Mouse (Mus musculus) olfactory bulb, adult 2 months (tissue): Measurements from ENCODE around the gene Naxd. TPM values are rescaled to one million over a fixed set of nuclear protein-coding genes. Genes with fewer than 3 reads are reported as not detected.

Experiments
- H3K27ac ChIP-seq: fragments of 200-500 bp; 2 replicates; pipeline ENCODE4 v1.5.1; 2012; ENCODE audit warnings: low read depth, low read length; ENCODE audit not compliant: insufficient read depth
- H3K4me1 ChIP-seq: fragments of 200-500 bp; 2 replicates; pipeline ENCODE4 v1.6.1; 2012; ENCODE audit warnings: low read length; ENCODE audit not compliant: control insufficient read depth, insufficient read depth
- H3K4me3 ChIP-seq: fragments of 200-500 bp; 2 replicates; pipeline ENCODE4 v1.5.1; 2012; ENCODE audit warnings: mild to moderate bottlenecking, low read depth, low read length, moderate library complexity; ENCODE audit not compliant: insufficient read depth
- CTCF ChIP-seq: fragments of 200-500 bp; IDR thresholded peaks from 2 replicates; pipeline ENCODE4 v1.5.1; 2012; ENCODE audit warnings: low read depth, mild to moderate bottlenecking, low read length, moderate library complexity; ENCODE audit not compliant: insufficient read depth
- POLR2A ChIP-seq: fragments of 200-500 bp; IDR thresholded peaks from 2 replicates; pipeline ENCODE4 v1.6.1; 2012; ENCODE audit warnings: mild to moderate bottlenecking, low read depth, low read length, moderate library complexity; ENCODE audit not compliant: insufficient read depth
- WGBS: fragments of 180-500 bp; shearing (Covaris S2); methylation state at CpG from one replicate; pipeline ENCODE4 v1.1.7; 2018; 5-methylcytosine and 5-hydroxymethylcytosine counted together
- polyA plus RNA-seq: library from polyadenylated mRNA; stranded (reverse); fragments of >200 nt; gene quantifications from 2 replicates; pipeline ENCODE4 v1.2.4, GENCODE M21; 2012; ENCODE audit warnings: low replicate concordance; ENCODE audit not compliant: missing spikeins, insufficient read depth, insufficient read length

Naxd gene
- polyA plus RNA-seq, 1 experiment, result not detected

DNA sequence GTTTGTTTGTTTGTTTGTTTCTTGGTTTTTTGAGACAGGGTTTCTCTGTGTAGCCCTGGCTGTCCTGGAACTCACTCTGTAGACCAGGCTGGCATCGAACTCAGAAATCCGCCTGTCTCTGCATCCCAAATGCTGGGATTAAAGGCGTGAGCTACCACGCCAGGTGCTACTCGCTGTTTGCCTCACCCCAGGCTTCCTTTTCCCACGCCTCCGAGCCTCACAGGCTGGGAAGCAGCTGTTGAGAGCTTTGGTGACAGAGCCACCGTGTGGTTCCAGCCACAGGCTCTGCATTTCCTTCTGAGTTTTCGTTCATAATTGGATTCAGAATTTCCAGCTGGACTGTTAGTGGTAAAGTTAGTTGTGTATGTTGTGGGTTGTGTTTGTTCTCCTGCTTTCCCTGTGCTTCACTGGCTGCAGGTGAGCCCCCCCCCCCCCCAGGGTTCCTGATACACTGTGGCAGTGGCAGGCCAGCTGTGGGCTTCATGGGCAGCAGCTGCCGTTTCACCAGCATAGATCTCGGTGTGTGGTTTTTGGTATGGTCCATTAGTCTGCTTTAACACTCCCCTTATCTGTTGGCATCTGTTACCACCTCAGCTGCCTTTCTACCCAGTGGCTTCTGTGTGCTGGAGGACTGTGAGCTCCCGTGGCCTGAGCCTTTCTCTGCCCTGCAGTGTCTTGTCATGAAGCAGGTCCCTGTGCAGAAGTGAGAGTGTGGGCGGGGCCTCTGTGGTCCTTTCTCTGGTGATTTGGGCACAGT, 6.3 kb downstream of the Naxd start:
- Histone ChIP-seq H3K4me3 (no peak overlapping the region), H3K4me1 (peaks cover 20% of the 10 kb centered on the region), H3K27ac (no peak overlapping the region)
- WGBS, result 77% methylated on average over 13 of the region's 13 CpGs
- TF ChIP-seq POLR2A (no peak), CTCF (no peak)

DNA sequence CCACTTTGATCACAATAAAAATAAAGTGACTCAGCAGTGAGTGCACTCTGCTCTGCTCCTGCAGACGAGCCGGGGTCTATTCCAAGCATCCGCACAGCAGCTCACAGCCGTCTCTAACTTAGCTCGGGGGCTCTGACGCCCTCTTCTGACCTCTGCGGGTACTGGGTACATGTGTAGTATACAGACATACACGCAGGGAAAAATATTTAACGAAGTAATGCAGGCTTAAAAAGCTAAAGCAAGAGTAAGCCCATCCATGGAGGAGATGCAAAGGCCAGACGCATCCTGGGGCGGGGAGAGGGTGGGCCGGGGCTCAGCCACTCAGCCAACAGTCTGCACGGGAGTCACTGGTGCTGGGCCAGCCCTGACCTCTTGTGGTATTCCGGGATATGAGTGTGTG, 8.8 kb downstream of the Naxd start:
- 73% methylated on average over 14 of the region's 14 CpGs for WGBS
- TF ChIP-seq CTCF (no peak), POLR2A (no peak)
- Histone ChIP-seq H3K27ac (no peak overlapping the region), H3K4me3 (no peak overlapping the region), H3K4me1 (peaks cover 11% of the 10 kb centered on the region)

DNA sequence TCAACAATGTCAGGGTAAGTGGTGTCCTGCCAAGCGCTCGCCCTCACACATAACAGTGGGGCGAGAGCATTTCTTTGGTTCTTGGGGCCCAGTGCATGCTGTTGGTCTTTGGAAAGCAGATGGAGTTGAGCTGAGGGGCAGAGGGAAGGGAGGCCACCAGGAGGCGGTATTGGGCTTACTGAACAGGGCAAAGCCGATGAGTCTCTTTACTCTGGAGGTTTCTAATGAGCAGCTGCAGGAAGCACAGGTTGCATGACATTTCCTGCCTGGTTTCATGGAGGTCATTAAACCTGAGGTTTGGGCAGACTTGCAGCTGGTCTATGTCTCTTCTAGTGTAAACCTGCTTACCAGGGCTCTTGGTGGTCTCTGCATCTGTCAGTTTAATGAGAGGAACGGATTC, 9.5 kb downstream of the Naxd start:
- TF ChIP-seq CTCF (no peak), POLR2A (no peak)
- Histone ChIP-seq H3K27ac (no peak overlapping the region), H3K4me3 (no peak overlapping the region), H3K4me1 (peaks cover 16% of the 10 kb centered on the region)
- whole genome bisulfite sequencing, result 67% methylated on average over 6 of the region's 6 CpGs

DNA sequence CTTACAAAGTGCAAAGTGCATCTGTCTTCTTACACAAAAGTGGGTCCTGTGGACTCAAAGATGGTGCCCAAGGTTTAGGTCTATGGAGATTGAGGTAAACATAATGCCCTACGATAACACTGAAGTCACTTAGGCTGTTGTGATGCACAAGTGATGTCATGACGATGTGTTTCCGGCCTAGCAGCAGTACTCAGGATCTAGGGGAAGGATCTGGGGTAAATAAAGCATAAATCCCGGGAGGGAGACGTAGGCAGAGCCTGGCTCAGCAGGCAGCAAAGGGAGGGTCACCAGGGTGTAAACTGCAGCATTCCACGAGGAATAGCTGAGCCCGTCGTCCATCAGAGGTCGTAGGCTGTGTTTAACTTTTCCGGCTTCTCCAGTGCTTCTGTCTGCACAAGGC, 11.6 kb downstream of the Naxd start:
- WGBS, result 86% methylated on average over 10 of the region's 10 CpGs
- peaks cover 16% of the 10 kb centered on the region for H3K4me1 ChIP-seq
- H3K4me3 ChIP-seq, result no peak overlapping the region
- no peak for TF ChIP-seq CTCF
- TF ChIP-seq POLR2A, result no peak
- H3K27ac ChIP-seq, result no peak overlapping the region

DNA sequence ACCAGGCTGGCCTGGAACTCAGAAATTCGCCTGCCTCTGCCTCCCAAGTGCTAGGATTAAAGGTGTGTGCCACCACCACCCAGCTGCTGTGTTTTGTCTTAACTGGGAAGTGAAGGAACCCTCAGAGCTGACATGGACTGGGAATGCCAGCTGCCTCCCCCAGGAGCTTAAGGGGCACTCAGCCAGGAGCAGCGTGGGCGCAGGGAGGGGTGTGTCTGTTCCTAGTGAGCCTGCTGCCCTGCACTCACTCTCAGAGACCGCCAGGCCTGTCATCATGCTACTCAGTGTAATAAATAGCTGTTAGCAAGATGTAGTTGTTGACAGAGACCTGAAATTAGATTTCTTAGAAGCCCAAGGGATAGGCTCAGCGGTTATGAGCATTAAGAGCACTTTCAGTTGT, 13.7 kb downstream of the Naxd start:
- 56% methylated on average over 5 of the region's 5 CpGs for WGBS

DNA sequence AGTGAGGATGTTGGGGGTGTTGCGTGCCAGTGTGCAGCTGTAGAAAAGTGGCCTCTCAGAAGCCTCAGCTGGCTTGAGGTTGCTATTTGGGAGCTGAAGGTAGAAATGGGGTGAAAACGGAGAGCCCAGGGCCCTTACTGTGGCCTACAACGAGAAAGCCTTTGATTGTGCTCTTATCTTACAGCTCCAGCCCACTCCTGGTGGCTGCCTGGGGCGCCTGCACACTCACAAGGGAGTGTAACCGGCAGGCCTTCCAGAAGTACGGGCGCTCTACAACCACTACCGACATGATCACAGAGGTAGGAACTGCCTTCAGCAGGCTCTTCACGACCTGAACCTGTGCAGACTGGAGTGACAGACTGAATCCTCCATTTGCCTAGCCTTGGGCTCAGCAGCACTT, 15.4 kb downstream of the Naxd start:
- 92% methylated on average over 9 of the region's 9 CpGs for WGBS
- TF ChIP-seq CTCF, result no peak
- no peak for TF ChIP-seq POLR2A
- peaks cover 7% of the 10 kb centered on the region; the same call in 1 of the 2 replicates for H3K4me1 ChIP-seq
- H3K4me3 ChIP-seq, result no peak overlapping the region
- H3K27ac ChIP-seq, result no peak overlapping the region

More for the DNA sequence above, 13.7 kb downstream of the Naxd start:
- H3K4me1 ChIP-seq, result peaks cover 10% of the 10 kb centered on the region
- TF ChIP-seq POLR2A (no peak), CTCF (no peak)
- H3K4me3 ChIP-seq, result no peak overlapping the region
- no peak overlapping the region for H3K27ac ChIP-seq

DNA sequence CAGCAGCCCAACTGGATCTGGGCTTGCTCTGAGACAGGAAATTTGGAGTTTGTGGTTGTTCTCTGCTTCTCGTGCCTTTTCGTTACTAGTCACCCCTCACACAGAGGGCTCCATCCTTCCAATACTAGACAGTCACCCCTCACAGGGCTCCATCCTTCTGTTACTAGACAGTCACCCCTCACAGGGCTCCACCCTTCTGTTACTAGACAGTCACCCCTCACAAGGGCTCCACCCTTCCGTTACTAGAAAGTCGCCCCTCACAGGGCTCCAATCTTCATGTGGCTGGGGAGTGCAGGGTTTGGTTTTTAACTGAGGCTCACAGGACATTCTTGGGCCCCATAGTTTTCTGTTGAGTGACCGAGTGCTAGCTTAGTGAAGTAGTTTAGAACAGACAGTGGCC, 15.9 kb downstream of the Naxd start:
- no peak overlapping the region for H3K4me3 ChIP-seq
- H3K4me1 ChIP-seq, result peaks cover 5% of the 10 kb centered on the region; the same call in 1 of the 2 replicates
- 90% methylated on average over 5 of the region's 5 CpGs for WGBS
- no peak overlapping the region for H3K27ac ChIP-seq
- TF ChIP-seq POLR2A (no peak), CTCF (no peak)

DNA sequence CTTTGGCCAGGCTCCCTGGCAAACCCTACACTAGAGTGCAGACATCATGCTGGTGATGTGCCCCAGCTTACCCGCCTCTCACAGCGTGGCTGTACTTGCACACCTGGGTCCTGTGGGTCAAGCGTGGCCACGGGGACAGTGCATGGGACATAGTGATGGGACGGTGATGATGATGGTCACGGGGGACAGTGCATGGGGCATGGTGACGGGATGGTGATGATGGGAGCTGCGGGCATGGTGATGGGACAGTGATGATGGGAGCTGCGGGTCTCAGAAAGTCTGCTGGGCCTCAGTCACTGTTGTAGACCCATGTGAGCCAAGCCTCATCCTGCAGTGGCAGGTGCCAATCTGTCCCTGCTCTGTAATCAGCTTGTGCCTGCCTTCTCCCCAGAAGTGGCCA, 19.0 kb downstream of the Naxd start:
- Histone ChIP-seq H3K4me3 (no peak overlapping the region), H3K27ac (no peak overlapping the region), H3K4me1 (peaks cover 5% of the 10 kb centered on the region; the same call in 1 of the 2 replicates)
- TF ChIP-seq CTCF, result no peak
- TF ChIP-seq POLR2A, result no peak
- WGBS, result 94% methylated on average over 9 of the region's 9 CpGs

DNA sequence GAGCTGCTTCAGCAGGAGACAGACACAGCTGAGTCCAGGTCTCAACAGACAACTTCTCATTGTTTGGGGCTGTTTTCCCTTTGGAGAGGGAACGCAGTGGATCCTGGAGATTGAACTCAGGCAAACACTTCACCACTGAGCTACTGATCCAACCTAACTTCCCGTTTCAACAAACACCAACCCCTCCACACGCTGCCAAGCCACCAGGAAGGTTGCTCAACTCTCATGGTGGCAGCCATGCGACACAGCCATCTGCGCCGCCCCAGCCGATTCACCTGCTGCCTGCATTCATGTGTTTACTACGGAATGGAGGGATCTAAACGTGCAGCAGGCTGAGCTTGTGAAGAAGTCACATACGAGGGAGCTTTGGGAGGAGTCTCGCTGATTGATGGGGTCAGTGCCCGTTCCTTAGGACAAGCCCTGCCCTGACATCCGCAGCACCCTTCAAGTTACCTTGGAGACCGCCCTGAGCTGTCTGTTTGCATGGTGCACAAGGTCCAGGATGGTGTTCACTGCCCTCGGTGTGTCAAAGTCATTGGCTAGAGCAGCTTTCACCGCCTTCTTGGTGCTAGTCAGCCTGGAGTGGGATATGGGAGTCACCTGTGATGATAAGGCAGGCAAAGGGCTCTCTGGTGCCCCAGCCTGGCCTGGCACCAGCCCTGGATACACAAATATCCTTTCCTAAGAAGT, 20.2 kb downstream of the Naxd start:
- WGBS, result 90% methylated on average over 16 of the region's 16 CpGs
- H3K4me1 ChIP-seq, result no peaks in the 10 kb centered on the region
- TF ChIP-seq POLR2A (no peak), CTCF (no peak)
- no peak overlapping the region for H3K27ac ChIP-seq
- H3K4me3 ChIP-seq, result no peak overlapping the region

DNA sequence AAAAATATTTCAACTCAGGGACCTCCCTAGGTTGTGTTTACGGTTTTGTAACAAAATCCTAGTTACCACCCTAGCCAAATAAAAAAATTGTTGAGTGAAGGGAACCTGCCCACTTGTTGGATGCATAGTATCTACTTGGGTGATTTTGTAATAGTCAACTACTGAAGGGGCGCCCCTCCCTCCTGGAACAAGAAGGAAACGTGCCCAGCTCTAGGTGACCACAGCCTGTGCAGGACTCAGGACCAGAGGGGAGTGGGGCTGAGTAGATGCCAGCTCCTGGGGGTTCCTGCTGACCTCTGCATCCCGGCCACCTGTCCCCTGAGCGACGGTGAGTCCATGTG, 20.7 kb downstream of the Naxd start:
- WGBS, result 87% methylated on average over 6 of the region's 6 CpGs
- Histone ChIP-seq H3K4me3 (no peak overlapping the region), H3K4me1 (no peaks in the 10 kb centered on the region), H3K27ac (no peak overlapping the region)
- TF ChIP-seq POLR2A, result no peak
- no peak for TF ChIP-seq CTCF
